Mouse (Mus musculus): ENCODE measurements around the gene Olfr839-ps1. TPM values are rescaled to one million over a fixed set of nuclear protein-coding genes. Genes with fewer than 3 reads are reported as not detected.

Olfr839-ps1 gene
- not detected for polyA plus RNA-seq (2017; shearing (Covaris generic))

DNA sequence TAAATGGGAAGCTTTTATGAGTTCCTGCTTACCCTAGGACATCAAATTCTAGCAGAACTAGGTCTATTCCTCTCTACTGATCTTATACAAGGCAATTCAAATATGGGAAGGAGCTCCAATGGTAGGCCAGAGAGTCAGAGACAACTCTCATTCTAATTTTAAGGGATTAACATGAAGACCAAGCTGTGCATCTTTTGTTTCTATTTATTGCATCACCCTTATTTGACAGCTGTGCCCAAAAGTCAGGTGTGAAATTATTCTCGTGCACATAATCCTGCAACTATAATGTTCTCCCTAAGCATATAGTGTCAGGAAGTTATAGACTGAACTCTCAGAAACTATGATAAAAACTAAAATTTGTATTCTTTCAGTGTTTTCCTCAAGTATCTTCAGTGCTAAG, at the start of gene Olfr839-ps1:
Gene Olfr839-ps1, minus strand, starts transcription at position 101 of the 400 bp plus-strand sequence.

DNA sequence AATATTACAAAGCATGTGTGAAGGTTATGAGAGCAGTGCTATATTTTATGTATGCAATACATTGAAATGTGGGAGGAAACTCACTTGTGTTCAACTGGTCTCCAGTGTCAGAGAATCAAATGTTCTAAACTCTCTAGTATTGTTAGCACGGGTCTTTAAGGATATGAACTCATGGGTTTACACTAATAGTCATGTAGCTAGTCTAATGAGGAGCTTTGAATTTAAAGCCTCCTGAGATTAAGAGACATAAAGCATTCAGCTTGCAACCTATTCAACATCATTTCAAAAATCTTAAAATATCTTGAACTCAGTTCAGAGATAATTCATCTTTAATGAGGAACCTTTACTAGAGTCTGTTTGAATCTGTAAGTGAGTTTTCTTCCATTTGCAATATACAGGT, 41.1 kb downstream of the Olfr839-ps1 start, which contains the start of gene Olfr837:
Gene Olfr837, plus strand, starts transcription at position 301 of the 400 bp plus-strand sequence.

DNA sequence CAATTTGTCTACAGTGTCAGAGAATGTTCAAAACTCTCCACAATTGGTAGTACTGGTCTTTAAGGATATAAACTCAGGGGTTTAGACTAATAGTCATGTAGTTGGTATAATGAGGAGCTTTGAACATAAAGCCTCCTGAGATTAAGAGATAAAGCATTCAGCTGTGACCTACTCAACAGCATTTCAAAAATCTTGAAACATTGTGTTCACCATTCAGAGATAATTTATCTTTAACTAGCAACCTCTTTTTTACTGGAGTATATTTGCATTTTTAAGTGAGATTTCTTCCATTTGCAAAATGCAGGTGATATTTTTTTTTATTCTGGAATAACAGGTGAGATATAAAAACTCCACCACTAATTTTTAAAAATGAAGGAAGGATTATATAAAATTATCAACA, 57.0 kb downstream of the Olfr839-ps1 start, which contains the start of gene Olfr836:
Gene Olfr836, plus strand, starts transcription at position 301 of the 400 bp plus-strand sequence.

Other genes starting within 250 kb of the Olfr839-ps1 start
- not detected for gene Olfr832, start 240.2 kb downstream of the Olfr839-ps1 start, polyA plus RNA-seq (2017; shearing (Covaris generic))
- not detected for gene Olfr834, start 189.3 kb downstream of the Olfr839-ps1 start, polyA plus RNA-seq (2017; shearing (Covaris generic))
- gene Olfr835, start 144.6 kb downstream of the Olfr839-ps1 start, polyA plus RNA-seq (2017; shearing (Covaris generic)), result not detected
- gene Olfr836, start 56.9 kb downstream of the Olfr839-ps1 start, polyA plus RNA-seq (2017; shearing (Covaris generic)), result not detected
- gene Olfr837, start 41.0 kb downstream of the Olfr839-ps1 start, polyA plus RNA-seq (2017; shearing (Covaris generic)), result 0.85 TPM
- 0.11 TPM for gene Olfr843, start 74.7 kb upstream of the Olfr839-ps1 start, polyA plus RNA-seq (2017; shearing (Covaris generic))
- gene Olfr844, start 139.0 kb upstream of the Olfr839-ps1 start, polyA plus RNA-seq (2017; shearing (Covaris generic)), result not detected
- not detected for gene Olfr845, start 159.1 kb upstream of the Olfr839-ps1 start, polyA plus RNA-seq (2017; shearing (Covaris generic))
- gene Olfr846, start 186.7 kb upstream of the Olfr839-ps1 start, polyA plus RNA-seq (2017; shearing (Covaris generic)), result not detected
- gene Olfr847, start 201.4 kb upstream of the Olfr839-ps1 start, polyA plus RNA-seq (2017; shearing (Covaris generic)), result not detected